Mouse (Mus musculus) CH12.LX (cell line): ENCODE data around the gene Sh2b1. TPM values are rescaled to one million over a fixed set of nuclear protein-coding genes. Genes with fewer than 3 reads are reported as not detected.

Experiments used
- DNase-seq: peaks from one replicate; pipeline ENCODE4 v3.0.0-alpha.2; 2013; ENCODE audit errors: extremely low read depth
- H3K27ac ChIP-seq: 2 replicates; pipeline ENCODE4 v1.5.1; 2012; ENCODE audit warnings: low read depth, mild to moderate bottlenecking, control low read depth, moderate library complexity; ENCODE audit not compliant: insufficient read depth
- H3K27me3 ChIP-seq: replicated peaks from 2 replicates; pipeline ENCODE3; 2012; ENCODE audit warnings: inconsistent platforms
- H3K36me3 ChIP-seq, 2 experiments: replicated peaks in 1 of 2; 2 replicates each; pipeline versions ENCODE3 to v1.6.1; 2012; ENCODE audit warnings: inconsistent platforms in 1 of 2, low read length in 1 of 2, mild to moderate bottlenecking in 1 of 2, mixed read lengths in 1 of 2, moderate library complexity in 1 of 2; ENCODE audit not compliant: control insufficient read depth in 1 of 2, insufficient read depth in 1 of 2
- H3K4me1 ChIP-seq, 2 experiments: 2 replicates each; pipeline ENCODE4 v1.6.1; 2012; ENCODE audit warnings: inconsistent platforms in 1 of 2, moderate library complexity in 1 of 2; ENCODE audit not compliant: insufficient read depth in 2 of 2, control insufficient read depth in 1 of 2
- H3K4me2 ChIP-seq: 2 replicates; pipeline ENCODE4 v1.6.1; 2012; ENCODE audit warnings: low read depth, mild to moderate bottlenecking, control low read depth; ENCODE audit not compliant: poor library complexity, insufficient read depth, severe bottlenecking
- H3K4me3 ChIP-seq, 3 experiments: fragments of 150-350 bp in 1 of 3; sonication (generic) in 1 of 3; replicated peaks in 1 of 3; 2 replicates each; pipeline versions ENCODE3 to v1.5.1; 2011 to 2012; ENCODE audit warnings: low read depth in 2 of 3, low read length in 2 of 3, mild to moderate bottlenecking in 2 of 3, moderate library complexity in 2 of 3, control low read depth in 1 of 3, improper control_type of control experiment in 1 of 3, inconsistent platforms in 1 of 3, mixed read lengths in 1 of 3; ENCODE audit not compliant: poor library complexity in 1 of 3
- H3K79me2 ChIP-seq: replicated peaks from 2 replicates; pipeline ENCODE4 v1.6.1; 2012; ENCODE audit warnings: mild to moderate bottlenecking, moderate library complexity; ENCODE audit not compliant: control insufficient read depth, poor library complexity, insufficient read depth, severe bottlenecking; ENCODE audit errors: extremely low read depth
- H3K9ac ChIP-seq: 2 replicates; pipeline ENCODE4 v1.6.1; 2012; ENCODE audit warnings: low read depth, mild to moderate bottlenecking, control low read depth, moderate library complexity; ENCODE audit not compliant: insufficient read depth
- H3K9me3 ChIP-seq: replicated peaks from 2 replicates; pipeline ENCODE3; 2012; ENCODE audit warnings: low read length, inconsistent platforms, mixed read lengths
- BHLHE40 ChIP-seq: IDR thresholded peaks from 2 replicates; pipeline ENCODE4 v1.6.1; 2011; ENCODE audit warnings: mild to moderate bottlenecking, low read depth, low read length, improper control_type of control experiment
- CHD2 ChIP-seq: IDR thresholded peaks from 2 replicates; pipeline ENCODE4 v1.6.1; 2011; ENCODE audit warnings: low read length, improper control_type of control experiment
- CTCF ChIP-seq, 2 experiments: IDR thresholded peaks in 1 of 2; conservative IDR thresholded peaks in 1 of 2; 2 replicates each; pipeline ENCODE4 v1.5.1; 2011 to 2012; ENCODE audit warnings: low read depth in 2 of 2, low read length in 2 of 2, improper control_type of control experiment in 1 of 2, inconsistent platforms in 1 of 2, mild to moderate bottlenecking in 1 of 2, moderate library complexity in 1 of 2
- E2F4 ChIP-seq: IDR thresholded peaks from 2 replicates; pipeline ENCODE4 v1.6.1; 2011; ENCODE audit warnings: low read depth, low read length, improper control_type of control experiment; ENCODE audit not compliant: insufficient replicate concordance
- ETS1 ChIP-seq: conservative IDR thresholded peaks from 2 replicates; pipeline ENCODE4 v1.6.1; 2012; ENCODE audit warnings: low read depth, mild to moderate bottlenecking, inconsistent platforms, low read length, improper control_type of control experiment, moderate library complexity
- IRF4 ChIP-seq: IDR thresholded peaks from 2 replicates; pipeline ENCODE4 v1.6.1; 2014; ENCODE audit warnings: low read depth, mild to moderate bottlenecking, inconsistent platforms, low read length, improper control_type of control experiment
- JUND ChIP-seq: conservative IDR thresholded peaks from 2 replicates; pipeline ENCODE4 v1.6.1; 2011; ENCODE audit warnings: low read depth, low read length, improper control_type of control experiment
- MAZ ChIP-seq: IDR thresholded peaks from 2 replicates; pipeline ENCODE4 v1.6.1; 2012; ENCODE audit warnings: low read depth, mild to moderate bottlenecking, inconsistent platforms, low read length, improper control_type of control experiment, moderate library complexity
- MEF2A ChIP-seq: IDR thresholded peaks from 2 replicates; pipeline ENCODE4 v1.6.1; 2014; ENCODE audit warnings: low read depth, mild to moderate bottlenecking, inconsistent platforms, low read length, improper control_type of control experiment, borderline replicate concordance
- NRF1 ChIP-seq: IDR thresholded peaks from 2 replicates; pipeline ENCODE4 v1.6.1; 2014; ENCODE audit warnings: low read depth, mild to moderate bottlenecking, inconsistent platforms, low read length, improper control_type of control experiment, moderate library complexity
- POLR2A ChIP-seq: IDR thresholded peaks from 2 replicates; pipeline ENCODE4 v1.6.1; 2011; ENCODE audit warnings: low read depth, mild to moderate bottlenecking, improper control_type of control experiment, low read length
- RAD21 ChIP-seq: IDR thresholded peaks from 2 replicates; pipeline ENCODE4 v1.6.1; 2011; ENCODE audit warnings: low read depth, mild to moderate bottlenecking, low read length, improper control_type of control experiment, moderate library complexity
- SIN3A ChIP-seq: IDR thresholded peaks from 2 replicates; pipeline ENCODE4 v1.6.1; 2012; ENCODE audit warnings: low read length, improper control_type of control experiment, inconsistent platforms
- SMC3 ChIP-seq: IDR thresholded peaks from 2 replicates; pipeline ENCODE4 v1.6.1; 2011; ENCODE audit warnings: low read depth, low read length, improper control_type of control experiment
- TBP ChIP-seq: conservative IDR thresholded peaks from 2 replicates; pipeline ENCODE4 v1.6.1; 2011; ENCODE audit warnings: low read depth, low read length, improper control_type of control experiment
- TCF12 ChIP-seq: IDR thresholded peaks from 2 replicates; pipeline ENCODE4 v1.6.1; 2014; ENCODE audit warnings: low read depth, mild to moderate bottlenecking, inconsistent platforms, low read length, improper control_type of control experiment
- UBTF ChIP-seq: IDR thresholded peaks from 2 replicates; pipeline ENCODE4 v1.6.1; 2012; ENCODE audit warnings: low read depth, mild to moderate bottlenecking, inconsistent platforms, low read length, improper control_type of control experiment, moderate library complexity
- ZC3H11A ChIP-seq: IDR thresholded peaks from 2 replicates; pipeline ENCODE4 v1.6.1; 2012; ENCODE audit warnings: low read depth, mild to moderate bottlenecking, inconsistent platforms, low read length, improper control_type of control experiment
- dilution Hi-C: fragments of 300-500 bp; cut with MboI; formaldehyde crosslinking; loops from 2 replicates; pipeline ENCODE4 v1.14.3; 2020; ENCODE audit warnings: low sequenced_read_pairs; ENCODE audit not compliant: extremely low pct_unique_long_range_greater_than_20kb, extremely low pct_ligation_motif_present
- in situ Hi-C: fragments of 300-500 bp; cut with MboI; formaldehyde crosslinking; loops from 3 replicates; pipeline ENCODE4 v1.14.3; 2019; ENCODE audit warnings: low sequenced_read_pairs, low pct_ligation_motif_present, low pct_unique_long_range_greater_than_20kb, mixed read lengths
- polyA plus RNA-seq: library from polyadenylated mRNA; unstranded; fragments of >175 nt; gene quantifications from 2 replicates; pipeline ENCODE4 v1.2.1, GENCODE M21; 2012; ENCODE audit warnings: low read depth; ENCODE audit not compliant: insufficient read length
- total RNA-seq, 2 experiments: library from RNA; depleted of rRNA; stranded (reverse); fragments of 300-350 nt in 1 of 2; fragments of >200 nt in 1 of 2; gene quantifications; 2 replicates each; pipeline ENCODE4 v1.2.3; 2012 to 2014

Sh2b1 gene
- total and polyA plus RNA-seq, 3 experiments = 5.2 to 31.3 (median 13.4) TPM

GRCm38 (mm10) chr7:126481699-126482098 lies 6.5 kb upstream of the Sh2b1 start:
- Histone ChIP-seq H3K27me3 (no peaks in the 10 kb centered on the region), H3K27ac (no peak overlapping the region), H3K79me2 (no peaks in the 10 kb centered on the region; the same call in 1 of the 2 replicates), H3K4me1 (peaks cover 0 to 13% of the 10 kb centered on the region in 2 experiments; a peak in 3 of 4 replicates), H3K36me3 (peaks cover 0 to 2% of the 10 kb centered on the region in 2 experiments), H3K4me2 (no peak overlapping the region), H3K9me3 (peaks cover 3% of the 10 kb centered on the region), H3K9ac (peak overlapping the region; percentile 42; the same call in 1 of the 2 replicates), H3K4me3 (peak overlapping the region in 2 of 3 experiments; percentile 25 to 32)
- DNase-seq = peak; percentile 38
- peak; percentile 38; the same call in 1 of the 2 replicates for TF ChIP-seq IRF4
- TF ChIP-seq E2F4 = 0 out of 2 replicates have a peak, but pooled peaks have one; percentile 51
- no peak for TF ChIP-seq CHD2
- TF ChIP-seq SMC3 = peak; percentile 81
- TF ChIP-seq RAD21 = peak; percentile 90
- TF ChIP-seq MAZ = no peak
- peak; percentile 40; the same call in 1 of the 2 replicates for TF ChIP-seq JUND
- peak; percentile 77 to 90 for TF ChIP-seq CTCF (conservative IDR thresholded peaks at IDR 0.05 in 1 of 2, IDR thresholded peaks at IDR 0.05 in 1 of 2; ENCODE audit: low read depth in 2 of 2, low read length in 2 of 2)
- TF ChIP-seq ETS1 = no peak
- peak; percentile 57; the same call in 1 of the 2 replicates for TF ChIP-seq ZC3H11A
- TF ChIP-seq NRF1 = no peak
- dilution Hi-C loops = no loop called here
- in situ Hi-C loops = no loop called here

- Histone ChIP-seq H3K79me2 (peaks cover 13% of the 10 kb centered on the region), H3K4me3 (peak overlapping the region; percentile 64 to 81 (median 70)), H3K4me1 (peaks cover 10 to 50% of the 10 kb centered on the region in 2 experiments), H3K9me3 (no peaks in the 10 kb centered on the region), H3K9ac (peak overlapping the region; percentile 98), H3K27ac (peak overlapping the region; percentile 90), H3K27me3 (no peaks in the 10 kb centered on the region), H3K4me2 (peak overlapping the region; percentile 41), H3K36me3 (peaks cover 23 to 29% of the 10 kb centered on the region in 2 experiments)
- in situ Hi-C loops (loop anchor here (5.0 kb wide), 1 partner anchor 77 kb away; the partner anchor contains the start of gene Nfatc2ip), dilution Hi-C loops (no loop called here)
- DNase-seq = no peak
- no peak for TF ChIP-seq UBTF
- TF ChIP-seq JUND = no peak
- no peak for TF ChIP-seq TBP
- TF ChIP-seq ETS1 = no peak
- TF ChIP-seq CTCF (conservative IDR thresholded peaks at IDR 0.05 in 1 of 2, IDR thresholded peaks at IDR 0.05 in 1 of 2; ENCODE audit: low read depth in 2 of 2, low read length in 2 of 2) = no peak
- TF ChIP-seq BHLHE40 = no peak
- TF ChIP-seq SIN3A = no peak; the same call in 1 of the 2 replicates
- TF ChIP-seq POLR2A = no peak
- no peak for TF ChIP-seq MEF2A
- no peak for TF ChIP-seq TCF12
Observed at GRCm38 (mm10) chr7:126474486-126474955, 703 bp downstream of the Sh2b1 start.
